Mouse (Mus musculus): ENCODE measurements around the gene N4bp3. TPM values are rescaled to one million over a fixed set of nuclear protein-coding genes. Genes with fewer than 3 reads are reported as not detected.

N4bp3 gene
- polyA plus RNA-seq, 1 experiment: 16.3 TPM

- Histone ChIP-seq H3K27me3 (ENCODE audit: control insufficient read depth, insufficient read depth, insufficient read length) (no peaks in the 10 kb centered on the region), H3K36me3 (ENCODE audit: control insufficient read depth, insufficient read depth) (no peaks in the 10 kb centered on the region), H3K79me2 (ENCODE audit: control insufficient read depth, insufficient read depth) (no peaks in the 10 kb centered on the region), H3K4me3 (no peak overlapping the region), H3ac (ENCODE audit: control insufficient read depth, insufficient read length) (no peak overlapping the region), H3K4me2 (ENCODE audit: low read depth) (no peak overlapping the region)
- TF ChIP-seq MAX (IDR thresholded peaks at IDR 0.05; ENCODE audit: low read depth) (no peak), SRF (IDR thresholded peaks at IDR 0.05; ENCODE audit: control insufficient read depth, insufficient read length, low read depth) (no peak), USF1 (IDR thresholded peaks at IDR 0.05; ENCODE audit: low read depth) (no peak), REST (IDR thresholded peaks at IDR 0.05; ENCODE audit: insufficient read depth, insufficient read length) (no peak), TCF3 (IDR thresholded peaks at IDR 0.05; ENCODE audit: insufficient read length, low read depth) (no peak), POLR2A (IDR thresholded peaks at IDR 0.05; ENCODE audit: insufficient read length, low read depth) (no peak), E2F4 (IDR thresholded peaks at IDR 0.05; ENCODE audit: insufficient read depth) (no peak), MYOD1 (IDR thresholded peaks at IDR 0.05; ENCODE audit: control insufficient read depth in 1 of 3, insufficient read length in 2 of 3, low read depth in 2 of 3) (no peak), POLR2AphosphoS2 (IDR thresholded peaks at IDR 0.05; ENCODE audit: insufficient read length, low read depth) (no peak), CEBPB (IDR thresholded peaks at IDR 0.05; ENCODE audit: insufficient read depth, poor library complexity, severe bottlenecking) (no peak), MYOG (IDR thresholded peaks at IDR 0.05; ENCODE audit: control insufficient read depth in 1 of 3, insufficient read depth in 1 of 3, insufficient read length in 2 of 3, low read depth in 2 of 3) (no peak), TCF12 (IDR thresholded peaks at IDR 0.05; ENCODE audit: insufficient read depth, poor library complexity, severe bottlenecking) (no peak)
These were observed 11.3 kb upstream of the N4bp3 start for GRCm38 (mm10) chr11:51661867-51662365.

- Histone ChIP-seq H3K27me3 (ENCODE audit: control insufficient read depth, insufficient read depth, insufficient read length) (no peaks in the 10 kb centered on the region), H3K36me3 (ENCODE audit: control insufficient read depth, insufficient read depth) (no peaks in the 10 kb centered on the region), H3ac (ENCODE audit: control insufficient read depth, insufficient read length) (no peak overlapping the region), H3K4me2 (ENCODE audit: low read depth) (peak overlapping the region; percentile 50), H3K4me3 (no peak overlapping the region), H3K79me2 (ENCODE audit: control insufficient read depth, insufficient read depth) (no peaks in the 10 kb centered on the region)
- TF ChIP-seq USF1 (IDR thresholded peaks at IDR 0.05; ENCODE audit: low read depth) (peak; percentile 58), POLR2A (IDR thresholded peaks at IDR 0.05; ENCODE audit: insufficient read length, low read depth) (no peak), MYOD1 (IDR thresholded peaks at IDR 0.05; ENCODE audit: control insufficient read depth in 1 of 3, insufficient read length in 2 of 3, low read depth in 2 of 3) (peak in 1 of 3 experiments; percentile 81), CEBPB (IDR thresholded peaks at IDR 0.05; ENCODE audit: insufficient read depth, poor library complexity, severe bottlenecking) (no peak), MYOG (IDR thresholded peaks at IDR 0.05; ENCODE audit: control insufficient read depth in 1 of 3, insufficient read depth in 1 of 3, insufficient read length in 2 of 3, low read depth in 2 of 3) (peak; percentile 37 to 86 (median 59))
These were observed 8.1 kb upstream of the N4bp3 start for GRCm38 (mm10) chr11:51658705-51659104.

- Histone ChIP-seq H3ac (ENCODE audit: control insufficient read depth, insufficient read length) (no peak overlapping the region), H3K36me3 (ENCODE audit: control insufficient read depth, insufficient read depth) (no peaks in the 10 kb centered on the region), H3K4me2 (ENCODE audit: low read depth) (peak overlapping the region; percentile 50), H3K79me2 (ENCODE audit: control insufficient read depth, insufficient read depth) (no peaks in the 10 kb centered on the region), H3K4me3 (no peak overlapping the region), H3K27me3 (ENCODE audit: control insufficient read depth, insufficient read depth, insufficient read length) (no peaks in the 10 kb centered on the region)
- no peak for TF ChIP-seq CEBPB (IDR thresholded peaks at IDR 0.05; ENCODE audit: insufficient read depth, poor library complexity, severe bottlenecking)
These were observed 7.6 kb upstream of the N4bp3 start for GRCm38 (mm10) chr11:51658291-51658690.

- Histone ChIP-seq H3K4me3 (no peak overlapping the region), H3K4me2 (ENCODE audit: low read depth) (no peak overlapping the region), H3K36me3 (ENCODE audit: control insufficient read depth, insufficient read depth) (no peaks in the 10 kb centered on the region), H3ac (ENCODE audit: control insufficient read depth, insufficient read length) (no peak overlapping the region), H3K79me2 (ENCODE audit: control insufficient read depth, insufficient read depth) (no peaks in the 10 kb centered on the region), H3K27me3 (ENCODE audit: control insufficient read depth, insufficient read depth, insufficient read length) (no peaks in the 10 kb centered on the region)
- TF ChIP-seq MYOG (IDR thresholded peaks at IDR 0.05; ENCODE audit: control insufficient read depth in 1 of 3, insufficient read depth in 1 of 3, insufficient read length in 2 of 3, low read depth in 2 of 3) (no peak), SRF (IDR thresholded peaks at IDR 0.05; ENCODE audit: control insufficient read depth, insufficient read length, low read depth) (no peak), MAX (IDR thresholded peaks at IDR 0.05; ENCODE audit: low read depth) (no peak), E2F4 (IDR thresholded peaks at IDR 0.05; ENCODE audit: insufficient read depth) (no peak), POLR2AphosphoS2 (IDR thresholded peaks at IDR 0.05; ENCODE audit: insufficient read length, low read depth) (no peak), USF1 (IDR thresholded peaks at IDR 0.05; ENCODE audit: low read depth) (no peak), MYOD1 (IDR thresholded peaks at IDR 0.05; ENCODE audit: control insufficient read depth in 1 of 3, insufficient read length in 2 of 3, low read depth in 2 of 3) (no peak), CEBPB (IDR thresholded peaks at IDR 0.05; ENCODE audit: insufficient read depth, poor library complexity, severe bottlenecking) (no peak), TCF12 (IDR thresholded peaks at IDR 0.05; ENCODE audit: insufficient read depth, poor library complexity, severe bottlenecking) (no peak), POLR2A (IDR thresholded peaks at IDR 0.05; ENCODE audit: insufficient read length, low read depth) (no peak), TCF3 (IDR thresholded peaks at IDR 0.05; ENCODE audit: insufficient read length, low read depth) (no peak), REST (IDR thresholded peaks at IDR 0.05; ENCODE audit: insufficient read depth, insufficient read length) (no peak)
These were observed 6.3 kb upstream of the N4bp3 start for GRCm38 (mm10) chr11:51656798-51657521.

- no peak overlapping the region for H3K4me2 ChIP-seq (ENCODE audit: low read depth)
These were observed 4.2 kb upstream of the N4bp3 start for GRCm38 (mm10) chr11:51654891-51655290.

More at GRCm38 (mm10) chr11:51654891-51655290, 4.2 kb upstream of the N4bp3 start:
- Histone ChIP-seq H3K36me3 (ENCODE audit: control insufficient read depth, insufficient read depth) (no peaks in the 10 kb centered on the region), H3ac (ENCODE audit: control insufficient read depth, insufficient read length) (no peak overlapping the region), H3K79me2 (ENCODE audit: control insufficient read depth, insufficient read depth) (no peaks in the 10 kb centered on the region), H3K4me3 (no peak overlapping the region), H3K27me3 (ENCODE audit: control insufficient read depth, insufficient read depth, insufficient read length) (no peaks in the 10 kb centered on the region)
- TF ChIP-seq POLR2A (IDR thresholded peaks at IDR 0.05; ENCODE audit: insufficient read length, low read depth) (no peak), REST (IDR thresholded peaks at IDR 0.05; ENCODE audit: insufficient read depth, insufficient read length) (no peak), MYOD1 (IDR thresholded peaks at IDR 0.05; ENCODE audit: control insufficient read depth in 1 of 3, insufficient read length in 2 of 3, low read depth in 2 of 3) (no peak), CEBPB (IDR thresholded peaks at IDR 0.05; ENCODE audit: insufficient read depth, poor library complexity, severe bottlenecking) (no peak), TCF12 (IDR thresholded peaks at IDR 0.05; ENCODE audit: insufficient read depth, poor library complexity, severe bottlenecking) (no peak), E2F4 (IDR thresholded peaks at IDR 0.05; ENCODE audit: insufficient read depth) (no peak), MYOG (IDR thresholded peaks at IDR 0.05; ENCODE audit: control insufficient read depth in 1 of 3, insufficient read depth in 1 of 3, insufficient read length in 2 of 3, low read depth in 2 of 3) (no peak)

Data from myocyte (in vitro differentiated cells).